Mouse (Mus musculus) midbrain, embryonic 13.5 days (tissue): ENCODE data around the gene Trak1. TPM values are rescaled to one million over a fixed set of nuclear protein-coding genes. Genes with fewer than 3 reads are reported as not detected.

Experiments used
- ATAC-seq: fragments of 200-750 bp; cut with Nextera tagmentation; 2 replicates; pipeline ENCODE4 v1.8.0; 2017; ENCODE audit warnings: mild to moderate bottlenecking, moderate TSS enrichment, moderate library complexity
- H3K27ac ChIP-seq: fragments of 300-500 bp; sonication (generic); 2 replicates; pipeline ENCODE4 v1.5.1; 2015; ENCODE audit warnings: inconsistent platforms, mild to moderate bottlenecking, moderate library complexity
- H3K27me3 ChIP-seq: fragments of 300-500 bp; sonication (generic); 2 replicates; pipeline ENCODE4 v1.6.1; 2015; ENCODE audit warnings: mild to moderate bottlenecking, inconsistent platforms
- H3K36me3 ChIP-seq: fragments of 300-500 bp; sonication (generic); 2 replicates; pipeline ENCODE4 v1.6.1; 2015; ENCODE audit warnings: mild to moderate bottlenecking, inconsistent platforms
- H3K4me1 ChIP-seq: fragments of 300-500 bp; sonication (generic); replicated peaks from 2 replicates; pipeline ENCODE4 v1.6.1; 2015; ENCODE audit warnings: inconsistent platforms
- H3K4me2 ChIP-seq: fragments of 300-500 bp; sonication (generic); replicated peaks from 2 replicates; pipeline ENCODE4 v1.6.1; 2015; ENCODE audit warnings: moderate library complexity, mild to moderate bottlenecking, inconsistent platforms
- H3K4me3 ChIP-seq: fragments of 300-500 bp; sonication (generic); replicated peaks from 2 replicates; pipeline ENCODE4 v1.5.1; 2015; ENCODE audit warnings: mild to moderate bottlenecking, inconsistent platforms
- H3K9ac ChIP-seq: fragments of 300-500 bp; sonication (generic); replicated peaks from 2 replicates; pipeline ENCODE4 v1.6.1; 2015; ENCODE audit warnings: mild to moderate bottlenecking, inconsistent platforms
- H3K9me3 ChIP-seq: fragments of 300-500 bp; sonication (generic); 2 replicates; pipeline ENCODE4 v1.6.1; 2016; ENCODE audit warnings: mild to moderate bottlenecking, inconsistent platforms
- WGBS: fragments of 180-500 bp; shearing (Covaris S2); methylation state at CpG from one replicate; pipeline ENCODE4 v1.1.7; 2015; 5-methylcytosine and 5-hydroxymethylcytosine counted together
- polyA plus RNA-seq: library from polyadenylated mRNA; unstranded; fragments of >200 nt; fragmentation: Nextera tagmentation; extraction: Ambion mirVana; gene quantifications from 2 replicates; pipeline ENCODE4 v1.2.1, GENCODE M21; 2015

The Trak1 gene
- polyA plus RNA-seq, 1 experiment from 2014 or later, result 44.8 TPM

DNA sequence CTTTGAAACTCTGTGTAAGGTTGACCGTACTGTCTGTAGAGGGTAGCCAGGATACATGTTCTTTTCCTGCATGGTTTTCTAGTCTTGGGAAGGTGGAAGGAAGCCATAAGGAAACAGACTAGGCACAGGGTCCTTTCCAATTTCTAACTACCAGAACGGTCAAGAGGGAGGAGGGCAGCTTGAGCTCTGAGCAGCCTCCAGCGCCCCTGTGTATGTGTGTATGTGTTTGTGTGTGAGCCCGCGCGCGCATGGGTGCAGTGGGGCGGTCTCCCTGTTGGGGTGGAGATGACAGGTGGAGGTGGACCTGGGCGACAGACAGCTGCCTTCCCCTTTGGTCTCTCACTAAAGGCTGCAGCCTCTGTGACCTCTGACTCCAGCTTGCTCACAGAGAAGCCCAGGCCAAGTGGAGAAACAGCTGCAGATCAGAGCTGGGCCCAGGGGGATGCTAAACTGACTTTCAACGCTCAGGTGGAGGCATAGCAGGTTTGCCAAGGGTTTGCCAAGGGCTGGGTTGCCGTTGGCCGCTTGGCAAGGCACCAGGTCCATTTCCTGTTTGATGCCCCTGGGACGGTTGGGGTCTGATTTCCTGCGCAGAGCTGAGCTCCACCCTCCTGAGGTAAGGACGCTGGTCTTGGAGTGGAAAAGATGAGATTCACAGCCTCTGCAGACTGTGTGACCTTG is 1.2 kb downstream of the Trak1 start:
- no peaks in the 10 kb centered on the region for H3K9me3 ChIP-seq
- peaks cover 53% of the 10 kb centered on the region for H3K4me1 ChIP-seq
- no peak for ATAC-seq
- peaks cover 6% of the 10 kb centered on the region for H3K27me3 ChIP-seq
- H3K36me3 ChIP-seq, result no peaks in the 10 kb centered on the region
- peak overlapping the region; percentile 95 for H3K4me2 ChIP-seq
- peak overlapping the region; percentile 80 for H3K4me3 ChIP-seq
- WGBS, result 24% methylated on average over 15 of the region's 15 CpGs
- peak overlapping the region; percentile 73; the same call in 1 of the 2 replicates for H3K27ac ChIP-seq
- H3K9ac ChIP-seq, result peak overlapping the region; percentile 86

- Histone ChIP-seq H3K4me2 (peak overlapping the region; percentile 95), H3K27me3 (peaks cover 6% of the 10 kb centered on the region), H3K27ac (0 out of 2 replicates have a peak overlapping the region, but pooled peaks have one; percentile 0), H3K4me3 (peak overlapping the region; percentile 80), H3K4me1 (peaks cover 60% of the 10 kb centered on the region), H3K36me3 (no peaks in the 10 kb centered on the region), H3K9ac (peak overlapping the region; percentile 49; the same call in 1 of the 2 replicates), H3K9me3 (no peaks in the 10 kb centered on the region)
- no peak for ATAC-seq
- WGBS, result 38% methylated on average over 9 of the region's 9 CpGs
Measured at GRCm38 (mm10) chr9:121299223-121299755, 2.0 kb downstream of the Trak1 start.

DNA sequence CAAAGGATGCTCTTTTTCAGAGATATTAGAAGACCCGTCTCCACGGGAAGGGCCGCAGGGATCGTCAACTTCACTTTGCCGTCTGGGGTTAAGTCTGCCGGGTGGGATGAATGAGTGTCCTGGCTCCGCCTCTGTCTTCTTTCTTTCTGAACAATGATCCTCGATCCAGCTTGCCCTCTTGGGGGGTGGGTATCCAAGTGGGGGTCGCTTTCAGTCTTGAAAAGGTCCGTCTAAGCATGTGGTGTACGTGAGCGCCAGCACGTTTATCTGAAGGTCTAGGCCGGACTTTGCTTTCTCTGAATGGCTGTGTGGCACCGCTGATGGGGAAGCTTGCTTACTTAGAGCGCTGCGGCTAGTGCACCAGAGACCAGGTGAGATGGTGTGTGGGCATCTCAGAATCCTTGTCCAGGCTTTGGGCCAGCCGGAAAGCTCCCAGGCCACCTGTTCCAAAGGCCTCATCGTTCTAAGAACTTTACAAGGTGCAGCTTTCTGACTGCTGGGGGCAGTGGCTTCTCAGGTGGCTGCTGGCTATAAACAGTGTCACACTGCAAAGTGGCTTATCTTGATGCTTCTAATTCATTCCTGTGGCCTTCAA is 2.8 kb downstream of the Trak1 start:
- Histone ChIP-seq H3K36me3 (no peaks in the 10 kb centered on the region), H3K9ac (peak overlapping the region; percentile 49; the same call in 1 of the 2 replicates), H3K27me3 (peaks cover 6% of the 10 kb centered on the region), H3K4me3 (peak overlapping the region; percentile 80), H3K4me1 (peaks cover 63% of the 10 kb centered on the region), H3K4me2 (peak overlapping the region; percentile 95), H3K27ac (0 out of 2 replicates have a peak overlapping the region, but pooled peaks have one; percentile 5), H3K9me3 (no peaks in the 10 kb centered on the region)
- WGBS, result 10% methylated on average over 19 of the region's 19 CpGs
- ATAC-seq, result no peak

GRCm38 (mm10) chr9:121301041-121301920 is 4.0 kb downstream of the Trak1 start:
- H3K4me3 ChIP-seq, result no peak overlapping the region
- peaks cover 69% of the 10 kb centered on the region for H3K4me1 ChIP-seq
- peak overlapping the region; percentile 49; the same call in 1 of the 2 replicates for H3K9ac ChIP-seq
- peak overlapping the region; percentile 95; the same call in 1 of the 2 replicates for H3K4me2 ChIP-seq
- H3K27ac ChIP-seq, result 0 out of 2 replicates have a peak overlapping the region, but pooled peaks have one; percentile 5
- no peaks in the 10 kb centered on the region for H3K36me3 ChIP-seq
- WGBS, result 76% methylated on average over 22 of the region's 22 CpGs
- H3K27me3 ChIP-seq, result peaks cover 5% of the 10 kb centered on the region; the same call in 1 of the 2 replicates
- H3K9me3 ChIP-seq, result no peaks in the 10 kb centered on the region
- ATAC-seq, result no peak

DNA sequence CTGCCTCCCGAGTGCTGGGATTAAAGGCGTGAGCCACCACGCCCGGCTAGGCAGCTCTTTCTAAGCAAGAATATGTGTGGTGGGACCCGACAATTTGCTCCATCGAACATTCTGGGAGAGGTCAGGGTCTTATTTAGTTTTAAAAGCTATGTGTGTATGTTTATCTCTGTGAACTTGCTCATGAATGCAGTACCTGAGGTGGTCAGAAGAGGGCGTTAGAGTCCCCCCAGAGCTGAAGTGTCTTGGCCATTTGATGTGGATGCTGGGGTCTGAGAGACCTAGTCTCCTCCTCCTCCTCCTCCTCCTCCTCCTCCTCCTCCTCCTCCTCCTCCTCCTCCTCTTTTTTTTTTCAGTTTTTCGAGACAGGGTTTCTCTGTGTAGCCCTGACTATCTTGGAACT is 5.2 kb downstream of the Trak1 start:
- H3K9ac ChIP-seq, result no peak overlapping the region
- no peak for ATAC-seq

DNA sequence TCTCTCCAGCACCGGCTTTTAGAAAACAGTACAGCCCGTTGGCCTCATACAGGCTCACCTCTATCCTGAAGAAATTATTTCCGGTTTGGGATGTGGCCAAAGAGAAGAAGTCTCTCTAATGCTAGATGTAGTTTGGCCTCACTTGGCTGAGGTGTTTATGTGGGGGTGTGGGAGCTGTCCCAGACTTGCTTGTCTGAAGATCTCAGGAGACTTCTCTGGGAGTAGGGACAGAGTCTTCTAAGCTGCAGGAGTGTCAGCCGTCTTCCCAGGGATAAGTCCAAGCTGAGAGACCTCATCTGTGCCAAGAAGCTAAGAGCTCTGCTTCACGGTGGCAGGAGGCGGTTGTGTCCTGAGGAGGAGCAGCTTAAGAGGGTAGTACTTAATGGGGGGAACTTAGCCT is 5.8 kb downstream of the Trak1 start:
- Histone ChIP-seq H3K36me3 (no peaks in the 10 kb centered on the region), H3K4me2 (peak overlapping the region; percentile 38; the same call in 1 of the 2 replicates), H3K27ac (0 out of 2 replicates have a peak overlapping the region, but pooled peaks have one; percentile 32), H3K9me3 (no peaks in the 10 kb centered on the region), H3K27me3 (no peaks in the 10 kb centered on the region), H3K4me1 (peaks cover 63% of the 10 kb centered on the region), H3K4me3 (no peak overlapping the region), H3K9ac (no peak overlapping the region)
- no peak for ATAC-seq
- 45% methylated on average over 6 of the region's 6 CpGs for WGBS

More for the DNA sequence above, 5.2 kb downstream of the Trak1 start:
- H3K27me3 ChIP-seq, result no peaks in the 10 kb centered on the region
- H3K4me1 ChIP-seq, result peaks cover 66% of the 10 kb centered on the region
- H3K4me3 ChIP-seq, result no peak overlapping the region
- no peak overlapping the region for H3K4me2 ChIP-seq
- no peaks in the 10 kb centered on the region for H3K9me3 ChIP-seq
- H3K27ac ChIP-seq, result no peak overlapping the region
- no peaks in the 10 kb centered on the region for H3K36me3 ChIP-seq
- WGBS, result 87% methylated on average over 7 of the region's 8 CpGs

DNA sequence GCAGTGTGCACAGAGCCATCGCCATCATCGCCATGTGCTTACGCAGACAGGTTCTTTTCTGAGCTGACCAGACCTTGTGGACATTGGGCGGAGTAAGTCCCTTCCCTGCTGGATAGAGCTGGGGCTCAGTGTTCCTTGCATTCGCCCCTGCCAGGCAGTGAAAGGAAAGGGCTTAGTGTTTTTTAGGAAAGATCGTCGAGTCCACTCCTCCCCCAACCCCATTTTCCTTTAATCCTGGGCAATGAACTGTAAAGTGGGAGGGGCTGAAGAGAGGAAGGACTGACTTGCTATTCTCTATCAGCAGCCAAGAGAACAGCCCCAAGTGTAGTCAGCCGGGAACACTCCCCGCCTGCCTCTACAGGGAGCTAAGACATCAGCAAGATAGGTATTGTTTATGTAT is 6.4 kb downstream of the Trak1 start:
- Histone ChIP-seq H3K9me3 (no peaks in the 10 kb centered on the region), H3K4me1 (peaks cover 56% of the 10 kb centered on the region), H3K9ac (no peak overlapping the region; the same call in 1 of the 2 replicates), H3K27me3 (no peaks in the 10 kb centered on the region), H3K27ac (peak overlapping the region; percentile 32; the same call in 1 of the 2 replicates), H3K4me2 (peak overlapping the region; percentile 38), H3K4me3 (no peak overlapping the region), H3K36me3 (no peaks in the 10 kb centered on the region)
- ATAC-seq, result peak; percentile 38
- 13% methylated on average over 9 of the region's 9 CpGs for WGBS

DNA sequence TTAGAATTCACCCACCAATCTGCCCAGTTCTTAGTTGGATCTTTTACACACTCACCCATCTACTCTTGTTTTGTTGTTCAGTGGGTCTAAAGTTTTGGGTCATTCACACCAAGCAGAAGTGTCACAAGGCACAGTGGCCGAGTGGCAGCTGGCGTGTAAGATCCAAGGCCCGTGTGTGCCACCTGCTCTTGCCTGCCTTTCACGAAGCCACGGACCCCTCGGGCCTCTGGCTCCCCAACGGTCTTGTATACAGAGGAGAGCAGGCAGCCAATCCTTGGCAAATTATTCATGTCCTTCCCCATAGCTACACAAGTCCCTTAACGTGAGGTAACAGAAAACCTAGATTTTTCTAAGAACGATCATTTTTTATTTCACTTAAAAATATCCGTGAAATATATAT is 7.2 kb downstream of the Trak1 start:
- no peak overlapping the region for H3K4me3 ChIP-seq
- H3K27me3 ChIP-seq, result no peaks in the 10 kb centered on the region
- 38% methylated on average over 10 of the region's 10 CpGs for WGBS
- H3K9ac ChIP-seq, result no peak overlapping the region
- peak overlapping the region; percentile 30; the same call in 1 of the 2 replicates for H3K27ac ChIP-seq
- H3K4me2 ChIP-seq, result no peak overlapping the region
- no peak for ATAC-seq
- H3K36me3 ChIP-seq, result no peaks in the 10 kb centered on the region
- H3K9me3 ChIP-seq, result no peaks in the 10 kb centered on the region
- H3K4me1 ChIP-seq, result peaks cover 55% of the 10 kb centered on the region

DNA sequence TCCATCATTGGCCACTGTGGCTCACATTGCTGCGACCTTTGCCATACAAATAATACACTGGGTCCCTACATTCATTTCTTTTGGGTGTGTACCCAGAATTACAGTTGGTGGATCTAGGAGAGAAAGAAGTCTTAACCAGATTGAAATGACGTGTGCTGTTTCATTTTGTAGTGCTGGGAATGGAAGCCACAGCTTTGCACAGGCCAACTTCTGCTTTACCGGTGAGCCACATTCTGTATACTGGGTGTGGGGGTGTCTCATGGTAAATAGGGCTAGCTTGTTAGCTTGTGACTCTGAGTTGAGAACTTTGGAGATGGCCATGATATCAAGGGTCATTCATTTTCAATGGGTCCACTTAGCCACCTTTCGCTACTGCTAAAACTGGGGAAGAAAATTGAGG is 8.2 kb downstream of the Trak1 start:
- no peaks in the 10 kb centered on the region for H3K36me3 ChIP-seq
- peaks cover 53% of the 10 kb centered on the region for H3K4me1 ChIP-seq
- H3K27me3 ChIP-seq, result no peaks in the 10 kb centered on the region
- ATAC-seq, result no peak
- no peak overlapping the region for H3K4me2 ChIP-seq
- no peak overlapping the region for H3K4me3 ChIP-seq
- no peak overlapping the region for H3K9ac ChIP-seq
- 93% methylated on average over 4 of the region's 4 CpGs for WGBS
- no peaks in the 10 kb centered on the region for H3K9me3 ChIP-seq
- H3K27ac ChIP-seq, result no peak overlapping the region

GRCm38 (mm10) chr9:121309287-121309686 is 12.0 kb downstream of the Trak1 start:
- no peaks in the 10 kb centered on the region for H3K27me3 ChIP-seq
- no peak for ATAC-seq
- H3K27ac ChIP-seq, result no peak overlapping the region
- H3K4me3 ChIP-seq, result no peak overlapping the region
- H3K9me3 ChIP-seq, result no peaks in the 10 kb centered on the region
- WGBS, result 20% methylated on average over 4 of the region's 4 CpGs
- no peak overlapping the region for H3K4me2 ChIP-seq
- peaks cover 53% of the 10 kb centered on the region for H3K4me1 ChIP-seq
- H3K36me3 ChIP-seq, result no peaks in the 10 kb centered on the region
- H3K9ac ChIP-seq, result no peak overlapping the region

GRCm38 (mm10) chr9:121310501-121310900 is 13.2 kb downstream of the Trak1 start:
- H3K4me1 ChIP-seq, result peaks cover 62% of the 10 kb centered on the region
- no peak for ATAC-seq

More at GRCm38 (mm10) chr9:121310501-121310900, 13.2 kb downstream of the Trak1 start:
- WGBS, result 62% methylated on average over 7 of the region's 7 CpGs
- Histone ChIP-seq H3K27me3 (no peaks in the 10 kb centered on the region), H3K9ac (no peak overlapping the region), H3K4me3 (no peak overlapping the region), H3K4me2 (no peak overlapping the region), H3K9me3 (no peaks in the 10 kb centered on the region), H3K36me3 (no peaks in the 10 kb centered on the region), H3K27ac (0 out of 2 replicates have a peak overlapping the region, but pooled peaks have one; percentile 31)
